ENCODE assay signal across 8 mouse cellular contexts in genomic region chr3:146993834-146994669, GRCm38 (mm10).
DNase-seq lines count a peak whose midpoint lies in the region; ATAC-seq and TF ChIP-seq lines count a peak whose summit lies in the region.

No protein-coding gene starts in this region.

- H3K4me1 ChIP-seq in liver, embryonic 14.5 days (replicated peaks; ENCODE audit: control insufficient read depth in 2 of 2, insufficient read depth in 2 of 2, low read length in 1 of 2): no peaks in the 10 kb centered on the region
- H3K4me1 ChIP-seq in neural tube, embryonic 15.5 days: peaks cover 7% of the 10 kb centered on the region; the same call in 1 of the 2 replicates

- peak; percentile 28 for TF ChIP-seq CTCF in liver, embryonic 14.5 days (IDR thresholded peaks at IDR 0.05; ENCODE audit: low read depth)

- peak; percentile 99 for ATAC-seq in common myeloid progenitor, adult 5-6 weeks (replicated peaks; ENCODE audit: low read depth, poor library complexity, severe bottlenecking)
- ATAC-seq in liver, embryonic 14.5 days (ENCODE audit: insufficient read depth): no peak
- peak; percentile 75; the same call in 1 of the 2 replicates for ATAC-seq in neural tube, embryonic 15.5 days (ENCODE audit: low FRiP score)

- no peaks in the 10 kb centered on the region for H3K9me3 ChIP-seq in liver, embryonic 14.5 days (ENCODE audit: control insufficient read depth, low read length)
- H3K9me3 ChIP-seq in neural tube, embryonic 15.5 days (replicated peaks): no peaks in the 10 kb centered on the region

- no peak for TF ChIP-seq EP300 in liver, embryonic 14.5 days (IDR thresholded peaks at IDR 0.05; ENCODE audit: low read depth)

- H3K9ac ChIP-seq in liver, embryonic 14.5 days (replicated peaks): no peak overlapping the region
- H3K9ac ChIP-seq in neural tube, embryonic 15.5 days (replicated peaks): no peak overlapping the region

- peak; percentile 5 for DNase-seq in gastrocnemius, adult 18-20 months (ENCODE audit: low spot score)
- DNase-seq in gastrocnemius, adult 8-10 months (ENCODE audit: low spot score in 2 of 2): no peak
- peak; percentile 39 for DNase-seq in gastrocnemius, postnatal 14 days
- DNase-seq in kidney, postnatal 14 days: peak; percentile 26
- no peak for DNase-seq in liver, embryonic 14.5 days (ENCODE audit: low read depth in 3 of 3, low spot score in 3 of 3)
- no peak for DNase-seq in T-cell, adult 2 months (ENCODE audit: low spot score)

- no peak overlapping the region for H3K4me2 ChIP-seq in liver, embryonic 14.5 days (ENCODE audit: low read depth)
- H3K4me2 ChIP-seq in neural tube, embryonic 15.5 days: peak overlapping the region; percentile 46

- H3K36me3 ChIP-seq in liver, embryonic 14.5 days (replicated peaks; ENCODE audit: control insufficient read depth, insufficient read depth, low read depth): no peaks in the 10 kb centered on the region
- no peaks in the 10 kb centered on the region for H3K36me3 ChIP-seq in neural tube, embryonic 15.5 days

- 38% methylated on average over 26 of the region's 26 CpGs for WGBS in liver, embryonic 14.5 days (ENCODE audit: insufficient replicate concordance)
- WGBS in neural tube, embryonic 15.5 days: 21% methylated on average over 26 of the region's 26 CpGs

- no peak overlapping the region for H3K27ac ChIP-seq in liver, embryonic 14.5 days
- no peak overlapping the region for H3K27ac ChIP-seq in neural tube, embryonic 15.5 days (replicated peaks)

- intact Hi-C loops in gastrocnemius, postnatal 14 days (cut with DNase I; ENCODE audit: low total_unique reads): no loop called here

- no peaks in the 10 kb centered on the region for H3K27me3 ChIP-seq in liver, embryonic 14.5 days (ENCODE audit: control insufficient read depth, insufficient read depth, low read length)
- no peaks in the 10 kb centered on the region for H3K27me3 ChIP-seq in neural tube, embryonic 15.5 days (replicated peaks)

- no peak overlapping the region for H3K4me3 ChIP-seq in liver, embryonic 14.5 days (ENCODE audit: insufficient read depth in 1 of 2, low read depth in 2 of 2, low read length in 2 of 2)
- peak overlapping the region; percentile 21 for H3K4me3 ChIP-seq in neural tube, embryonic 15.5 days (replicated peaks)

Comparison
In these comparisons a context has a peak if more than half of its experiments do, and no peak if none do; other contexts are left out.
1. DNase-seq: peak in gastrocnemius, adult 18-20 months (single experiment), gastrocnemius, postnatal 14 days (single experiment) and kidney, postnatal 14 days (single experiment); none in gastrocnemius, adult 8-10 months (0 of 2), liver, embryonic 14.5 days (0 of 3) and T-cell, adult 2 months (single experiment).